Mouse (Mus musculus) heart, embryonic 13.5 days (tissue): ENCODE results near the gene Ethe1. TPM values are rescaled to one million over a fixed set of nuclear protein-coding genes. Genes with fewer than 3 reads are reported as not detected.
A peak's percentile ranks its signal among the peaks of the same experiment; 100 is the strongest.

Source experiments
- ATAC-seq: fragments of 200-750 bp; cut with Nextera tagmentation; 2 replicates; pipeline ENCODE4 v1.8.0; 2017; ENCODE audit warnings: moderate TSS enrichment; ENCODE audit not compliant: insufficient number of reproducible peaks, low FRiP score, low TSS enrichment; ENCODE audit errors: extremely low read depth
- H3K27ac ChIP-seq: fragments of 300-500 bp; sonication (generic); replicated peaks from 2 replicates; pipeline ENCODE4 v1.5.1; 2015; ENCODE audit warnings: moderate library complexity, mild to moderate bottlenecking, inconsistent platforms
- H3K27me3 ChIP-seq: fragments of 300-500 bp; sonication (generic); replicated peaks from 2 replicates; pipeline ENCODE4 v1.6.1; 2015; ENCODE audit warnings: mild to moderate bottlenecking, inconsistent platforms
- H3K36me3 ChIP-seq: fragments of 300-500 bp; sonication (generic); 2 replicates; pipeline ENCODE4 v1.6.1; 2015; ENCODE audit warnings: mild to moderate bottlenecking, inconsistent platforms
- H3K4me1 ChIP-seq: fragments of 300-500 bp; sonication (generic); 2 replicates; pipeline ENCODE4 v1.6.1; 2015; ENCODE audit warnings: inconsistent platforms
- H3K4me2 ChIP-seq: fragments of 300-500 bp; sonication (generic); 2 replicates; pipeline ENCODE4 v1.6.1; 2015; ENCODE audit warnings: inconsistent platforms, mild to moderate bottlenecking, moderate library complexity
- H3K4me3 ChIP-seq: fragments of 300-500 bp; sonication (generic); 2 replicates; pipeline ENCODE4 v1.5.1; 2015; ENCODE audit warnings: moderate library complexity, mild to moderate bottlenecking, inconsistent platforms
- H3K9ac ChIP-seq: fragments of 300-500 bp; sonication (generic); 2 replicates; pipeline ENCODE4 v1.6.1; 2015; ENCODE audit warnings: inconsistent platforms, mild to moderate bottlenecking, moderate library complexity
- H3K9me3 ChIP-seq: fragments of 300-500 bp; sonication (generic); 2 replicates; pipeline ENCODE4 v1.6.1; 2016; ENCODE audit warnings: inconsistent platforms
- WGBS: fragments of 180-500 bp; shearing (Covaris S2); methylation state at CpG from one replicate; pipeline ENCODE4 v1.1.7; 2015; ENCODE audit warnings: mixed read lengths; 5-methylcytosine and 5-hydroxymethylcytosine counted together
- polyA plus RNA-seq: library from polyadenylated mRNA; unstranded; fragments of >200 nt; fragmentation: Nextera tagmentation; extraction: Ambion mirVana; gene quantifications from 2 replicates; pipeline ENCODE4 v1.2.1, GENCODE M21; 2015

The Ethe1 gene
- polyA plus RNA-seq, 1 experiment from 2014 or later, result 19.3 TPM

GRCm38 (mm10) chr7:24599211-24600067, 12.1 kb downstream of the Ethe1 start:
- Histone ChIP-seq H3K36me3 (no peaks in the 10 kb centered on the region), H3K27ac (no peak overlapping the region), H3K4me2 (no peak overlapping the region), H3K9ac (no peak overlapping the region), H3K9me3 (no peaks in the 10 kb centered on the region), H3K4me1 (peaks cover 6% of the 10 kb centered on the region), H3K27me3 (peaks cover 16% of the 10 kb centered on the region), H3K4me3 (no peak overlapping the region)
- WGBS, result 66% methylated on average over 15 of the region's 15 CpGs
- ATAC-seq, result no peak

GRCm38 (mm10) chr7:24600941-24601597, 13.7 kb downstream of the Ethe1 start:
- no peak for ATAC-seq
- 5% methylated on average over 13 of the region's 13 CpGs for WGBS
- H3K4me1 ChIP-seq, result no peaks in the 10 kb centered on the region
- H3K36me3 ChIP-seq, result no peaks in the 10 kb centered on the region
- H3K27ac ChIP-seq, result no peak overlapping the region
- H3K27me3 ChIP-seq, result no peaks in the 10 kb centered on the region
- peak overlapping the region; percentile 59; the same call in 1 of the 2 replicates for H3K9ac ChIP-seq
- H3K4me3 ChIP-seq, result peak overlapping the region; percentile 27
- H3K9me3 ChIP-seq, result no peaks in the 10 kb centered on the region
- peak overlapping the region; percentile 60 for H3K4me2 ChIP-seq

- peaks cover 6% of the 10 kb centered on the region for H3K4me1 ChIP-seq
- no peak overlapping the region for H3K27ac ChIP-seq
- no peaks in the 10 kb centered on the region for H3K9me3 ChIP-seq
- H3K4me2 ChIP-seq, result no peak overlapping the region
- H3K4me3 ChIP-seq, result no peak overlapping the region
- peaks cover 20% of the 10 kb centered on the region for H3K27me3 ChIP-seq
- 85% methylated on average over 7 of the region's 7 CpGs for WGBS
- H3K36me3 ChIP-seq, result no peaks in the 10 kb centered on the region
- no peak for ATAC-seq
- H3K9ac ChIP-seq, result no peak overlapping the region
Measured at GRCm38 (mm10) chr7:24605561-24605960, 18.2 kb downstream of the Ethe1 start.

- ATAC-seq, result no peak
- Histone ChIP-seq H3K4me3 (no peak overlapping the region), H3K27ac (no peak overlapping the region), H3K36me3 (no peaks in the 10 kb centered on the region), H3K27me3 (peaks cover 25% of the 10 kb centered on the region), H3K4me1 (peaks cover 11% of the 10 kb centered on the region), H3K9ac (no peak overlapping the region), H3K9me3 (no peaks in the 10 kb centered on the region), H3K4me2 (no peak overlapping the region)
- 74% methylated on average over 7 of the region's 7 CpGs for WGBS
Measured at GRCm38 (mm10) chr7:24606046-24606445, 18.7 kb downstream of the Ethe1 start.

- peak; percentile 47; the same call in 1 of the 2 replicates for ATAC-seq
- Histone ChIP-seq H3K4me3 (no peak overlapping the region), H3K9me3 (no peaks in the 10 kb centered on the region), H3K36me3 (no peaks in the 10 kb centered on the region), H3K27ac (no peak overlapping the region), H3K9ac (no peak overlapping the region), H3K27me3 (peaks cover 45% of the 10 kb centered on the region), H3K4me2 (no peak overlapping the region), H3K4me1 (peaks cover 27% of the 10 kb centered on the region)
- 38% methylated on average over 6 of the region's 6 CpGs for WGBS
Measured at GRCm38 (mm10) chr7:24608017-24608416, 20.7 kb downstream of the Ethe1 start.

- Histone ChIP-seq H3K4me1 (peaks cover 27% of the 10 kb centered on the region), H3K27me3 (peaks cover 50% of the 10 kb centered on the region), H3K9ac (no peak overlapping the region), H3K36me3 (no peaks in the 10 kb centered on the region), H3K9me3 (no peaks in the 10 kb centered on the region), H3K4me2 (no peak overlapping the region), H3K27ac (no peak overlapping the region), H3K4me3 (no peak overlapping the region)
- WGBS, result 71% methylated on average over 8 of the region's 8 CpGs
- ATAC-seq, result no peak
Measured at GRCm38 (mm10) chr7:24608561-24608960, 21.2 kb downstream of the Ethe1 start.

GRCm38 (mm10) chr7:24610144-24610878, 23.0 kb downstream of the Ethe1 start, which contains the start of gene Phldb3:
Gene Phldb3, plus strand, starts transcription at chr7:24610763.
- WGBS, result 6% methylated on average over 27 of the region's 27 CpGs
- Histone ChIP-seq H3K27ac (no peak within 1 kb of the TSS), H3K9ac (peak within 1 kb of the TSS; percentile 61), H3K36me3 (no peaks in the 10 kb centered on the region), H3K4me2 (peak within 1 kb of the TSS; percentile 77), H3K9me3 (no peaks in the 10 kb centered on the region), H3K27me3 (peaks cover 65% of the 10 kb centered on the region), H3K4me3 (peak within 1 kb of the TSS; percentile 55), H3K4me1 (peaks cover 27% of the 10 kb centered on the region)
- 0 out of 2 replicates have a peak, but pooled peaks have one; percentile 6 for ATAC-seq

- Histone ChIP-seq H3K9ac (peak overlapping the region; percentile 61), H3K4me3 (peak overlapping the region; percentile 55), H3K4me1 (peaks cover 27% of the 10 kb centered on the region), H3K4me2 (peak overlapping the region; percentile 77), H3K27me3 (peaks cover 65% of the 10 kb centered on the region), H3K36me3 (no peaks in the 10 kb centered on the region), H3K27ac (no peak overlapping the region), H3K9me3 (no peaks in the 10 kb centered on the region)
- 1% methylated on average over 36 of the region's 36 CpGs for WGBS
- peak; percentile 57; the same call in 1 of the 2 replicates for ATAC-seq
Measured at GRCm38 (mm10) chr7:24610879-24611494, 23.6 kb downstream of the Ethe1 start.

GRCm38 (mm10) chr7:24611709-24612108, 24.4 kb downstream of the Ethe1 start:
- 17% methylated on average over 7 of the region's 7 CpGs for WGBS
- ATAC-seq, result no peak
- peaks cover 65% of the 10 kb centered on the region for H3K27me3 ChIP-seq

GRCm38 (mm10) chr7:24612308-24612910, 25.1 kb downstream of the Ethe1 start:
- WGBS, result 4% methylated on average over 27 of the region's 27 CpGs
- ATAC-seq, result no peak
- Histone ChIP-seq H3K27ac (no peak overlapping the region), H3K36me3 (no peaks in the 10 kb centered on the region), H3K4me3 (peak overlapping the region; percentile 31), H3K4me1 (peaks cover 27% of the 10 kb centered on the region), H3K9ac (0 out of 2 replicates have a peak overlapping the region, but pooled peaks have one; percentile 19), H3K4me2 (peak overlapping the region; percentile 50), H3K27me3 (peaks cover 65% of the 10 kb centered on the region), H3K9me3 (no peaks in the 10 kb centered on the region)

More at GRCm38 (mm10) chr7:24611709-24612108, 24.4 kb downstream of the Ethe1 start:
- Histone ChIP-seq H3K4me1 (peaks cover 27% of the 10 kb centered on the region), H3K36me3 (no peaks in the 10 kb centered on the region), H3K4me2 (peak overlapping the region; percentile 77), H3K4me3 (peak overlapping the region; percentile 55), H3K9me3 (no peaks in the 10 kb centered on the region), H3K9ac (peak overlapping the region; percentile 56; the same call in 1 of the 2 replicates), H3K27ac (no peak overlapping the region)
